Comparison of ENCODE assay signal across 8 mouse cellular contexts in the genomic region with DNA sequence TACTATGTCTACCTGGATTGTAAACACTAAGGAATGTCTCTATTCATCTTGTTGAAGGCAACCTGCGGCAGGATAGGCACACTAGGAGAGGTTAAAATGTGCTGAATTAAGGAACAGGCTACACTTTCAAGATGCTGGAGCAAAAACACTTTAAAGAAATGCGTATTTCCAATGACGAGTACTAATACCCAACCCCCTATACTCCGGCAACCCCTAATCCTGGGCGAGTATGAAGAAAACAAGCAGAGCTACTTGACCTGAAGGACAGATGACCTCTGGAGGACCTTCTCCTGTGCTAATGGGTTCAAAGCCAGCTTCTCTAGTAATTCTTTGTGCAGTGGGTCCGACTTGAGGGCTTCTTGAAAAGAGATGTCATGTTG. TPM values are rescaled to one million over a fixed set of nuclear protein-coding genes. Genes with fewer than 3 reads are reported as not detected.
A peak's percentile ranks its signal among the peaks of the same experiment; 100 is the strongest.
DNase-seq lines count a peak whose midpoint lies in the region; ATAC-seq lines count a peak whose summit lies in the region.

No protein-coding gene starts in this region.

- peaks cover 14% of the 10 kb centered on the region for H3K36me3 ChIP-seq in kidney, embryonic 16.5 days (ENCODE audit: insufficient read depth, low read length)
- peaks cover 29% of the 10 kb centered on the region for H3K36me3 ChIP-seq in hindbrain, embryonic 14.5 days (replicated peaks; ENCODE audit: control insufficient read depth, insufficient read depth)
- peaks cover 9% of the 10 kb centered on the region; the same call in 1 of the 2 replicates for H3K36me3 ChIP-seq in midbrain, embryonic 15.5 days (replicated peaks)

- H3K9ac ChIP-seq in kidney, embryonic 16.5 days (replicated peaks; ENCODE audit: low read length), result peak overlapping the region; percentile 90
- peak overlapping the region; percentile 80 for H3K9ac ChIP-seq in hindbrain, embryonic 14.5 days
- H3K9ac ChIP-seq in midbrain, embryonic 15.5 days, result peak overlapping the region; percentile 92

- H3K4me3 ChIP-seq in kidney, embryonic 16.5 days (ENCODE audit: low read length), result peak overlapping the region; percentile 98
- peak overlapping the region; percentile 87 for H3K4me3 ChIP-seq in brown adipose tissue, adult 24 weeks (ENCODE audit: insufficient read depth, low read depth, low read length)
- H3K4me3 ChIP-seq in hindbrain, embryonic 14.5 days (replicated peaks; ENCODE audit: low read length), result peak overlapping the region; percentile 86
- peak overlapping the region; percentile 95 for H3K4me3 ChIP-seq in midbrain, embryonic 15.5 days

- no peak for DNase-seq in kidney, adult 18-20 months
- no peak for DNase-seq in hindbrain, embryonic 14.5 days (ENCODE audit: low spot score)
- no peak for DNase-seq in cerebellum, adult 9-11 months
- no peak for DNase-seq in cerebellum, adult 11-12 months

- peak overlapping the region; percentile 88 for H3K4me2 ChIP-seq in kidney, embryonic 16.5 days (replicated peaks; ENCODE audit: low read depth, low read length)
- peak overlapping the region; percentile 100 for H3K4me2 ChIP-seq in hindbrain, embryonic 14.5 days (replicated peaks)
- peak overlapping the region; percentile 98 for H3K4me2 ChIP-seq in midbrain, embryonic 15.5 days

- no peak for ATAC-seq in kidney, embryonic 16.5 days (ENCODE audit: low FRiP score, low TSS enrichment)
- no peak for ATAC-seq in hindbrain, embryonic 14.5 days (ENCODE audit: low FRiP score)
- ATAC-seq in midbrain, embryonic 15.5 days (replicated peaks), result no peak
- ATAC-seq in granulocyte monocyte progenitor cell, adult 5-6 weeks (replicated peaks; ENCODE audit: poor library complexity, severe bottlenecking), result no peak

- no peak overlapping the region; the same call in 1 of the 2 replicates for H3K27ac ChIP-seq in kidney, embryonic 16.5 days (ENCODE audit: low read length)
- no peak overlapping the region for H3K27ac ChIP-seq in brown adipose tissue, adult 24 weeks (replicated peaks; ENCODE audit: low read depth, low read length)
- no peak overlapping the region for H3K27ac ChIP-seq in hindbrain, embryonic 14.5 days
- H3K27ac ChIP-seq in midbrain, embryonic 15.5 days, result no peak overlapping the region

- WGBS in kidney, embryonic 16.5 days, result 21% methylated on average over 6 of the region's 6 CpGs
- 24% methylated on average over 6 of the region's 6 CpGs for WGBS in hindbrain, embryonic 14.5 days
- WGBS in midbrain, embryonic 15.5 days, result 25% methylated on average over 6 of the region's 6 CpGs

- H3K27me3 ChIP-seq in kidney, embryonic 16.5 days (ENCODE audit: insufficient read depth, low read length), result no peaks in the 10 kb centered on the region
- no peaks in the 10 kb centered on the region for H3K27me3 ChIP-seq in hindbrain, embryonic 14.5 days (ENCODE audit: control insufficient read depth, insufficient read depth, low read length)
- no peaks in the 10 kb centered on the region; the same call in 1 of the 2 replicates for H3K27me3 ChIP-seq in midbrain, embryonic 15.5 days (replicated peaks)

- H3K9me3 ChIP-seq in kidney, embryonic 16.5 days (ENCODE audit: low read length), result no peaks in the 10 kb centered on the region
- H3K9me3 ChIP-seq in hindbrain, embryonic 14.5 days (ENCODE audit: control insufficient read depth, low read length), result no peaks in the 10 kb centered on the region
- no peaks in the 10 kb centered on the region for H3K9me3 ChIP-seq in midbrain, embryonic 15.5 days

- peaks cover 23% of the 10 kb centered on the region for H3K4me1 ChIP-seq in kidney, embryonic 16.5 days (ENCODE audit: insufficient read depth, low read length)
- H3K4me1 ChIP-seq in brown adipose tissue, adult 24 weeks (ENCODE audit: control insufficient read depth, insufficient read depth, insufficient read length, low read length), result peaks cover 5% of the 10 kb centered on the region
- H3K4me1 ChIP-seq in hindbrain, embryonic 14.5 days (replicated peaks; ENCODE audit: control insufficient read depth, insufficient read depth, low read length), result peaks cover 26% of the 10 kb centered on the region
- peaks cover 32% of the 10 kb centered on the region for H3K4me1 ChIP-seq in midbrain, embryonic 15.5 days

RNA-seq across cellular contexts. Expression of gene Pde12, which starts 1.7 kb away (rescaled TPM):
- polyA plus RNA-seq in kidney, embryonic 16.5 days (2015; fragmentation: Nextera tagmentation; extraction: Ambion mirVana), result 10.4 and 10.6 TPM in 2 replicates
- polyA plus RNA-seq in brown adipose tissue, adult 24 weeks (2012; ENCODE audit: insufficient read depth, insufficient read length, missing spikeins), result 4.6 and 5.6 TPM in 2 replicates
- polyA plus RNA-seq in hindbrain, embryonic 14.5 days (2014; fragmentation: Nextera tagmentation; extraction: Ambion mirVana), result 12.7 and 13.5 TPM in 2 replicates
- polyA plus RNA-seq in midbrain, embryonic 15.5 days (2015; fragmentation: Nextera tagmentation; extraction: Ambion mirVana), result 12.7 and 13.0 TPM in 2 replicates
- 10.3 and 12.2 TPM in 2 replicates for total RNA-seq in granulocyte monocyte progenitor cell, adult 5-6 weeks (2014; fragmentation: Nextera tagmentation)
- 12.4 and 14.5 TPM in 2 replicates for total RNA-seq in granulocyte monocyte progenitor cell, adult 5-6 weeks (2017)

RNA-seq across cellular contexts. Expression of gene Dnah12, which starts 25.1 kb away (rescaled TPM):
- 0.14 and 0.21 TPM in 2 replicates for polyA plus RNA-seq in kidney, embryonic 16.5 days (2015; fragmentation: Nextera tagmentation; extraction: Ambion mirVana)
- 0.08 TPM in 1 of 2 replicates, not detected in the other for polyA plus RNA-seq in brown adipose tissue, adult 24 weeks (2012; ENCODE audit: insufficient read depth, insufficient read length, missing spikeins)
- 0.03 and 0.10 TPM in 2 replicates for polyA plus RNA-seq in hindbrain, embryonic 14.5 days (2014; fragmentation: Nextera tagmentation; extraction: Ambion mirVana)
- 0.14 and 0.28 TPM in 2 replicates for polyA plus RNA-seq in midbrain, embryonic 15.5 days (2015; fragmentation: Nextera tagmentation; extraction: Ambion mirVana)
- total RNA-seq in granulocyte monocyte progenitor cell, adult 5-6 weeks (2014; fragmentation: Nextera tagmentation), result 0.09 TPM in 1 of 2 replicates, not detected in the other
- 0.04 and 0.10 TPM in 2 replicates for total RNA-seq in granulocyte monocyte progenitor cell, adult 5-6 weeks (2017)

RNA-seq across cellular contexts. Expression of gene Arf4, which starts 30.1 kb away (rescaled TPM):
- polyA plus RNA-seq in kidney, embryonic 16.5 days (2015; fragmentation: Nextera tagmentation; extraction: Ambion mirVana), result 589 and 630 TPM in 2 replicates
- 194 and 203 TPM in 2 replicates for polyA plus RNA-seq in brown adipose tissue, adult 24 weeks (2012; ENCODE audit: insufficient read depth, insufficient read length, missing spikeins)
- polyA plus RNA-seq in hindbrain, embryonic 14.5 days (2014; fragmentation: Nextera tagmentation; extraction: Ambion mirVana), result 549 and 555 TPM in 2 replicates
- 501 and 512 TPM in 2 replicates for polyA plus RNA-seq in midbrain, embryonic 15.5 days (2015; fragmentation: Nextera tagmentation; extraction: Ambion mirVana)
- total RNA-seq in granulocyte monocyte progenitor cell, adult 5-6 weeks (2014; fragmentation: Nextera tagmentation), result 238 and 255 TPM in 2 replicates
- 85.9 and 123 TPM in 2 replicates for total RNA-seq in granulocyte monocyte progenitor cell, adult 5-6 weeks (2017)
